Mouse (Mus musculus): Measurements from ENCODE around the gene Amacr. TPM values are rescaled to one million over a fixed set of nuclear protein-coding genes. Genes with fewer than 3 reads are reported as not detected.
A peak's percentile ranks its signal among the peaks of the same experiment; 100 is the strongest.
"Not testable (repeated sequence)": the region's sequence is repeated elsewhere in the genome, so short reads cannot be mapped to it uniquely, and the experiment has no call there.

The Amacr gene
- polyA plus RNA-seq, 1 experiment from 2014 or later: 14.3 TPM

DNA sequence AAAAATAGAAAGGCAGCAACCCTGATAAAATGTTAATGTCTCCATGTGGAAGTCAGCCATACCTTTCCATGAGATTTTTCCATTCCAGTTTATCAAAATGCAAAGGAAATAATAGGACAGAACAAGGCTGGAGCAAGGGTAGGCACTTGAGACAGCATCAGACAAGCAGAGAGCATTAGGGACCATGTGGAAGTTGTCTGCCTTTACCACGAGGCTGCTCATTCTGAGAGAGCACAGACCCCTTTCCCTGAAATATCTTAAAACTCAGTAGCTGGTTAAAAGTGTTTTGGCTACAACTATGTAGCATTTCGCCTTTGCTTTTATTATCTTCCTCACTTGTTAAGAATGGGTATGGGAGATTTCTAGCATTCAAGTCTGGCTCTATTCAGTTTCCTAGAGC is 844 bp upstream of the Amacr start:
- no peak for ATAC-seq
- peaks cover 9% of the 10 kb centered on the region for H3K4me1 ChIP-seq (ENCODE audit: control insufficient read depth, insufficient read depth, low read depth, low read length)
- H3K36me3 ChIP-seq (ENCODE audit: control insufficient read depth, insufficient read depth, low read length): no peaks in the 10 kb centered on the region
- H3K4me3 ChIP-seq (ENCODE audit: low read length): no peak overlapping the region
- H3K27me3 ChIP-seq (replicated peaks; ENCODE audit: control insufficient read depth, insufficient read depth, low read length): no peaks in the 10 kb centered on the region
- WGBS: 63% methylated on average over 2 of the region's 2 CpGs
- no peak overlapping the region for H3K9ac ChIP-seq (ENCODE audit: low read depth, low read length)
- H3K9me3 ChIP-seq (ENCODE audit: control insufficient read depth, low read length): no peaks in the 10 kb centered on the region
- H3K4me2 ChIP-seq (ENCODE audit: low read length): peak overlapping the region; percentile 89
- H3K27ac ChIP-seq (ENCODE audit: low read depth, low read length): no peak overlapping the region

DNA sequence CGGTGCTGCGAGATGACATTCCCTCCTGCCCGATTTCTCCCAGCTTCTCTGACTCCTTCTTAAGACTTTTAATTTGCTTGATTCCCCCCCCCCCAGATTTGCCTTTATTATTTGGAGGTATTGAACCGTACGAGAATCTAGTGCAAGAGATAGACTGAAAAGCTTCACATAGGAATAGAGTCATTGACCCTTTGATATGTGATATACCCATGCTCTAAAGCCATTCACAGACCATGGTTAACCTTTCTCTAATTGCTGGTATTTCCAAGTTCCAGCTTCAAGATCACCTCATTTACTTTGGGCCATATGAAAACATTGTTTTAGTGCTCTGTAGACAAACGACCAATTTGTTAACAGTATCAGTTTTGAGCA is 494 bp downstream of the Amacr start:
- Histone ChIP-seq H3K9ac (ENCODE audit: low read depth, low read length) (peak overlapping the region; percentile 83), H3K36me3 (ENCODE audit: control insufficient read depth, insufficient read depth, low read length) (no peaks in the 10 kb centered on the region), H3K4me3 (ENCODE audit: low read length) (peak overlapping the region; percentile 72), H3K9me3 (ENCODE audit: control insufficient read depth, low read length) (no peaks in the 10 kb centered on the region), H3K4me1 (ENCODE audit: control insufficient read depth, insufficient read depth, low read depth, low read length) (peaks cover 9% of the 10 kb centered on the region), H3K4me2 (ENCODE audit: low read length) (peak overlapping the region; percentile 89), H3K27ac (ENCODE audit: low read depth, low read length) (peak overlapping the region; percentile 94; the same call in 1 of the 2 replicates), H3K27me3 (replicated peaks; ENCODE audit: control insufficient read depth, insufficient read depth, low read length) (no peaks in the 10 kb centered on the region)
- ATAC-seq: peak; percentile 40
- 7% methylated on average over 6 of the region's 6 CpGs for WGBS

DNA sequence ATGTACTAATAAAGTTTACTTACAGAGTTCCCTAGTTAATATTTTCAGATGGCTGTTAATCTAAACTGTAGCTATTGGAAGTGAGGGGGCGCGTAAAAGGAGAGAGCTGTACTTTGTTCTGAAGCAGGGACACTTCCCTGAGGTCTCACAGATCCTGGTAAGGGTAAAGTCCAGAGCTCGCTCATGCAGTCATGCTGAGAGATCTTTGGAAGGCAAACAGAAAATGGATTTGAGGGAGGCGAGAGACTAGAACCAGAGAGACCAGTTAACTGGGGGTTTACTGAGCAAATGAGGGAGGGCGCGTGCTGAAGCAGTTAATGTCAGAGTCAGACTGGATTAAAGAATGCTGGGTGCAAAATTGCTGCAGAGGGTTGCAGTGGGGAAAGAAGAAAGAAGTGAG is 4.2 kb downstream of the Amacr start:
- peaks cover 3% of the 10 kb centered on the region; the same call in 1 of the 2 replicates for H3K36me3 ChIP-seq (ENCODE audit: control insufficient read depth, insufficient read depth, low read length)
- no peak overlapping the region for H3K27ac ChIP-seq (ENCODE audit: low read depth, low read length)
- H3K27me3 ChIP-seq (replicated peaks; ENCODE audit: control insufficient read depth, insufficient read depth, low read length): no peaks in the 10 kb centered on the region
- no peak for ATAC-seq
- no peaks in the 10 kb centered on the region for H3K9me3 ChIP-seq (ENCODE audit: control insufficient read depth, low read length)
- no peak overlapping the region for H3K9ac ChIP-seq (ENCODE audit: low read depth, low read length)
- H3K4me2 ChIP-seq (ENCODE audit: low read length): no peak overlapping the region
- WGBS: 83% methylated on average over 6 of the region's 6 CpGs
- peaks cover 9% of the 10 kb centered on the region for H3K4me1 ChIP-seq (ENCODE audit: control insufficient read depth, insufficient read depth, low read depth, low read length)
- H3K4me3 ChIP-seq (ENCODE audit: low read length): no peak overlapping the region

DNA sequence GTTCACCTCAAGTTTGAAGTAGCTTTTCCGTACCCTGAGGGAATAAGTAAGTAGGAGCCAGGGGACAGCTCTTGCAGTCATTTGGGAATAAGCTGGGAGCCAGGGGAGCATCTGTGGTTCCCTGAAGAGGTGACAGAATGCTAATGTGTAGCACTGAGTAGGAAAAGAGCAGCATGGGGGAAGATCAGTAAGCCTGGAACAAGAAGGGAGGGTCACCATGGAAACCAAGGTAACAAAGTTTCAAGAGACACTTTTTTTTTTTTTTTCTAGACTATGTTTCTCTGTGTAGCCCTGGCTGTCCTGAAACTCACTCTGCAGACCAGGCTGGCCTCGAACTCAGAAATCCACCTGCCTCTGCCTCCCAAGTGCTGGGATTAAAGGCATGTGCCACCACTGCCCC is 4.9 kb downstream of the Amacr start:
- H3K9me3 ChIP-seq (ENCODE audit: control insufficient read depth, low read length); H3K4me2 ChIP-seq (ENCODE audit: low read length); H3K27me3 ChIP-seq (replicated peaks; ENCODE audit: control insufficient read depth, insufficient read depth, low read length); H3K9ac ChIP-seq (ENCODE audit: low read depth, low read length); H3K36me3 ChIP-seq (ENCODE audit: control insufficient read depth, insufficient read depth, low read length); H3K27ac ChIP-seq (ENCODE audit: low read depth, low read length); H3K4me3 ChIP-seq (ENCODE audit: low read length); ATAC-seq; H3K4me1 ChIP-seq (ENCODE audit: control insufficient read depth, insufficient read depth, low read depth, low read length): not testable (repeated sequence)
- 69% methylated on average over 2 of the region's 2 CpGs for WGBS

DNA sequence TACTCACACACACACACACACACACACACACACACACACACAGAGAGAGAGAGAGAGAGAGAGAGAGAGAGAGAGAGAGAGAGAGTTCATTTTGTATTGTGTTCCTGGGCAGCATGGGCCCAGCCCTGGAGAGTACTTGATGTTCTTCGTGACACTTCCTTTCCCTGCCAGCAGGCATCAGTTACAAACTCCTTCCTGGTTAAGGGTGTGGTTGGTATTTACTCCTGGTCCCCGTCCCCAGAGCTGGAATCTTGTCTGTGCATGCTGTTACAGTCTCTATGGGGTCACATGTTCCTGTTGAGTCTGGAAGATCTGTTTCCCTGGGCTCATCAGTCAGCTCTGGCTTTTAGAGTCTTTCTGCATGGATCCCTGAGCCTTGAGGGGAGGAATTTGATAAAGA is 8.9 kb downstream of the Amacr start:
- Histone ChIP-seq H3K4me3 (ENCODE audit: low read length) (no peak overlapping the region), H3K4me2 (ENCODE audit: low read length) (no peak overlapping the region), H3K27ac (ENCODE audit: low read depth, low read length) (no peak overlapping the region), H3K36me3 (ENCODE audit: control insufficient read depth, insufficient read depth, low read length) (peaks cover 3% of the 10 kb centered on the region; the same call in 1 of the 2 replicates), H3K9ac (ENCODE audit: low read depth, low read length) (no peak overlapping the region), H3K9me3 (ENCODE audit: control insufficient read depth, low read length) (no peaks in the 10 kb centered on the region), H3K4me1 (ENCODE audit: control insufficient read depth, insufficient read depth, low read depth, low read length) (no peaks in the 10 kb centered on the region), H3K27me3 (replicated peaks; ENCODE audit: control insufficient read depth, insufficient read depth, low read length) (no peaks in the 10 kb centered on the region)
- ATAC-seq: no peak
- WGBS: 52% methylated on average over 2 of the region's 2 CpGs

DNA sequence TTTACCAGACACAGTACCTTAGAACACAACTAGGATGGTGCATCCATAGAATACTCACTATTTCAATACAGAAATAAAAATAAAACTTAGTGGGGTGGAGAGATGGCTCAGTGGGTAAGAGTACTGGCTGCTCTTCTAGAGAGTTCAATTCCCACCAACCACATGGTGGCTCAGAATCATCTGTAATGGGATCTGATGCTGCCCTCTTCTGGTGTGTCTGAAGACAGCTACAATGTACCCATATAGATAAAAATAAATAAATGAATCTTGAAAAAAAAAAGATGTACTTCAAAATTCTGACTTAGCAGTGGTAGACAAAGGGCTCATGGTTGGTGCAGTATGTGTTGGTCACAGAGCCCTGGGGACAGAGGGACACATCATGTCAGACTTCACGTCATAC is 10.0 kb downstream of the Amacr start:
- 100% methylated on average over 1 of the region's 1 CpGs for WGBS
- H3K9me3 ChIP-seq (ENCODE audit: control insufficient read depth, low read length): no peaks in the 10 kb centered on the region
- H3K4me1 ChIP-seq (ENCODE audit: control insufficient read depth, insufficient read depth, low read depth, low read length): no peaks in the 10 kb centered on the region
- H3K4me3 ChIP-seq (ENCODE audit: low read length): no peak overlapping the region
- no peaks in the 10 kb centered on the region for H3K27me3 ChIP-seq (replicated peaks; ENCODE audit: control insufficient read depth, insufficient read depth, low read length)
- no peak overlapping the region for H3K4me2 ChIP-seq (ENCODE audit: low read length)
- H3K36me3 ChIP-seq (ENCODE audit: control insufficient read depth, insufficient read depth, low read length): peaks cover 3% of the 10 kb centered on the region; the same call in 1 of the 2 replicates
- no peak overlapping the region for H3K27ac ChIP-seq (ENCODE audit: low read depth, low read length)
- no peak for ATAC-seq
- no peak overlapping the region for H3K9ac ChIP-seq (ENCODE audit: low read depth, low read length)

DNA sequence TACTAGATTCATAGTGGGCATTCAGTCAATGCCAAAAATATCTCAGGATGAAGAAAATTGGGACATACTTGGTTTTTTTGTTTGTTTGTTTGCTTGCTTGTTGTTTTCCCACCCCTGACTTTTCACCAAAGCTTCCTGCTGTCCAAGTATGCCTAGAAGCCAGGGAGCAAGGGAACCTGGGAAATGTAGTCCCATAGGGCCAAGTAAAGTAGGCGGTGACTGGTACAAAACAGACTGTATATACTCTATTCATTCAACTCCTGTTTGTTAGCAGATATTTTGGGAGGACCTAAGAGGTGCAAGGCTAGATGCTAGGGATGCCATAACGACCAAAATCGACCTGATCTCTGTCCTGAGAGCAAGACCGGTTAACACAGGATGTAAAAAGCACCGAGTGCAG is 18.3 kb downstream of the Amacr start:
- 59% methylated on average over 5 of the region's 5 CpGs for WGBS
- Histone ChIP-seq H3K36me3 (ENCODE audit: control insufficient read depth, insufficient read depth, low read length) (no peaks in the 10 kb centered on the region), H3K9me3 (ENCODE audit: control insufficient read depth, low read length) (no peaks in the 10 kb centered on the region), H3K4me1 (ENCODE audit: control insufficient read depth, insufficient read depth, low read depth, low read length) (no peaks in the 10 kb centered on the region), H3K9ac (ENCODE audit: low read depth, low read length) (no peak overlapping the region), H3K27me3 (replicated peaks; ENCODE audit: control insufficient read depth, insufficient read depth, low read length) (no peaks in the 10 kb centered on the region), H3K27ac (ENCODE audit: low read depth, low read length) (no peak overlapping the region), H3K4me2 (ENCODE audit: low read length) (peak overlapping the region; percentile 3; the same call in 1 of the 2 replicates), H3K4me3 (ENCODE audit: low read length) (no peak overlapping the region)
- peak; percentile 84 for ATAC-seq

DNA sequence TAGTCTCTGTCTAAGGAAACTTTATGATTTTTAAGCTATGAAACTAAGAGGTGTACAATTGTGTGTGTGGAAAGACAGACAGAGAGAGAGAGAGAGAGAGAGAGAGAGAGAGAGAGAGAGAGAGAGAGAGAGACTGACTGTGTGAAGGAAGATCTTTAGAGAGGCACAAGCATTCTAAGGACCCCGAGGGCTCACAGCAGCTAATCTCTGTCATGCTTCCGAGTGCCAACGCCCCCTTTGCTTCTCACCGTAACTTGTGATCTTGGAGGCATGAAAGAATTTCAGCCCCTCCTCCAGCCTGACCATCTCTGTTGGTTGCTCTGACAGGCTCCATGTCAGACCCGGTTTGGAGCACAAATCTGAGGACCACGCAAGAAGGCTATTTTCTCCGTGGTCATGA is 18.9 kb downstream of the Amacr start, which contains the start of gene Slc45a2:
Slc45a2 (plus strand) TSS at position 301 of the 400 bp plus-strand sequence.
- Histone ChIP-seq H3K4me3 (ENCODE audit: low read length) (no peak within 1 kb of the TSS), H3K27me3 (replicated peaks; ENCODE audit: control insufficient read depth, insufficient read depth, low read length) (no peaks in the 10 kb centered on the region), H3K4me1 (ENCODE audit: control insufficient read depth, insufficient read depth, low read depth, low read length) (no peaks in the 10 kb centered on the region), H3K4me2 (ENCODE audit: low read length) (peak within 1 kb of the TSS; percentile 3; the same call in 1 of the 2 replicates), H3K36me3 (ENCODE audit: control insufficient read depth, insufficient read depth, low read length) (no peaks in the 10 kb centered on the region), H3K27ac (ENCODE audit: low read depth, low read length) (no peak within 1 kb of the TSS), H3K9ac (ENCODE audit: low read depth, low read length) (no peak within 1 kb of the TSS), H3K9me3 (ENCODE audit: control insufficient read depth, low read length) (no peaks in the 10 kb centered on the region)
- ATAC-seq: no peak
- 63% methylated on average over 7 of the region's 7 CpGs for WGBS

DNA sequence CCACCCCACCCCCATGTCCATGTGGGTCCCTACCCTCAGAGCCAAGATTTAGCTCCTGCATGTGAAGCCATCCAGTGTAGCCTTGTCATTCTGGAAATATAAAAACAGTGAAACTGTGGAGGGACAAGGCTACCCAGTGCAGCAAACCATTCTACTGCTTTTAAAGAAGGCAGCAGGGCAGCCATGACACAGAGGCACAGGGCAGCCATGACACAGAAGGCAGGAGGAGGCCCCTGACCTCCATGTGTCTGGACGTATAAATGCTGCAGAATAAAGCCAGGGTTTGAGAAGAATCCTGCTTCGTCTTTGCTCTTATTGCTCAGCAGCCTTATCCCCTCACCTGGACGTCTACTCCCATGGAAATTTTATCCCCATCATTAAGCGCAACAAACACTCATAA is 22.2 kb downstream of the Amacr start:
- no peak overlapping the region for H3K27ac ChIP-seq (ENCODE audit: low read depth, low read length)
- no peak overlapping the region for H3K4me2 ChIP-seq (ENCODE audit: low read length)
- 91% methylated on average over 4 of the region's 4 CpGs for WGBS
- H3K4me3 ChIP-seq (ENCODE audit: low read length): no peak overlapping the region
- H3K9me3 ChIP-seq (ENCODE audit: control insufficient read depth, low read length): no peaks in the 10 kb centered on the region
- H3K27me3 ChIP-seq (replicated peaks; ENCODE audit: control insufficient read depth, insufficient read depth, low read length): no peaks in the 10 kb centered on the region
- no peaks in the 10 kb centered on the region for H3K36me3 ChIP-seq (ENCODE audit: control insufficient read depth, insufficient read depth, low read length)
- ATAC-seq: no peak
- H3K4me1 ChIP-seq (ENCODE audit: control insufficient read depth, insufficient read depth, low read depth, low read length): no peaks in the 10 kb centered on the region
- H3K9ac ChIP-seq (ENCODE audit: low read depth, low read length): no peak overlapping the region

DNA sequence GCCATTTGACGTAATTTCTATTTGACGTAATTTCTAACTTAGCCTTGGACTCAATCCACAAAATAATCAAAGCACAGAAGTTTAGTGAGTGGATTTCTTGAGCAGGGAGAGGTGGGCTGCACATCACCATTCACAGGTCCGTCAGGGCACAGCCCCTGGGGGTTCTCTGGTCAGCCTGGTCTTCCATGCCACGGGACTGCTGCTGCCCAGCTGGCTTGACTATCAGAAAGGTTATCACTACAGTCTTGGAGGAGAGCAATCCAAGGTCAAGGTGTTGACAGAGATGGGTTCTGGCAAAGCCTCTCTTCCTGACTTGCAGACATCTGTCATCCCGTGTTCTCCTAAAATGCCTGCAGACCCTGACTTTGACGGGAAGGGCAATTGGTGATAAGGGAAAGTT is 23.1 kb downstream of the Amacr start:
- H3K4me3 ChIP-seq (ENCODE audit: low read length): no peak overlapping the region
- H3K9me3 ChIP-seq (ENCODE audit: control insufficient read depth, low read length): no peaks in the 10 kb centered on the region
- H3K9ac ChIP-seq (ENCODE audit: low read depth, low read length): no peak overlapping the region
- H3K4me2 ChIP-seq (ENCODE audit: low read length): no peak overlapping the region
- no peaks in the 10 kb centered on the region for H3K4me1 ChIP-seq (ENCODE audit: control insufficient read depth, insufficient read depth, low read depth, low read length)
- no peaks in the 10 kb centered on the region for H3K27me3 ChIP-seq (replicated peaks; ENCODE audit: control insufficient read depth, insufficient read depth, low read length)
- ATAC-seq: no peak
- no peak overlapping the region for H3K27ac ChIP-seq (ENCODE audit: low read depth, low read length)
- no peaks in the 10 kb centered on the region for H3K36me3 ChIP-seq (ENCODE audit: control insufficient read depth, insufficient read depth, low read length)
- 88% methylated on average over 6 of the region's 6 CpGs for WGBS
